Mouse (Mus musculus) hindbrain, postnatal 0 days (tissue): ENCODE data around the gene Grid1. TPM values are rescaled to one million over a fixed set of nuclear protein-coding genes. Genes with fewer than 3 reads are reported as not detected.
A peak's percentile ranks its signal among the peaks of the same experiment; 100 is the strongest.

ENCODE experiments used
- ATAC-seq: fragments of 200-750 bp; cut with Nextera tagmentation; 2 replicates; pipeline ENCODE4 v1.8.0; 2017; ENCODE audit warnings: mild to moderate bottlenecking, moderate TSS enrichment, moderate library complexity
- DNase-seq: peaks from one replicate; pipeline ENCODE4 v3.0.0-alpha.2; 2015; ENCODE audit warnings: low spot score
- H3K27ac ChIP-seq: fragments of 300-500 bp; sonication (generic); 2 replicates; pipeline ENCODE4 v1.5.1; 2014; ENCODE audit warnings: mild to moderate bottlenecking
- H3K27me3 ChIP-seq: fragments of 300-500 bp; sonication (generic); 2 replicates; pipeline ENCODE4 v1.6.1; 2014; ENCODE audit warnings: low read length, mixed read lengths; ENCODE audit not compliant: insufficient read depth
- H3K36me3 ChIP-seq: fragments of 300-500 bp; sonication (generic); 2 replicates; pipeline ENCODE4 v1.6.1; 2014; ENCODE audit warnings: low read length, mixed read lengths; ENCODE audit not compliant: insufficient read depth
- H3K4me1 ChIP-seq: fragments of 300-500 bp; sonication (generic); 2 replicates; pipeline ENCODE4 v1.6.1; 2014; ENCODE audit warnings: antibody characterized with exemption, low read length, mixed read lengths; ENCODE audit not compliant: insufficient read depth
- H3K4me2 ChIP-seq: fragments of 300-500 bp; sonication (generic); 2 replicates; pipeline ENCODE4 v1.6.1; 2014; ENCODE audit warnings: low read depth, mild to moderate bottlenecking, low read length, moderate library complexity, mixed read lengths
- H3K4me3 ChIP-seq: fragments of 300-500 bp; sonication (generic); 2 replicates; pipeline ENCODE4 v1.5.1; 2014; ENCODE audit warnings: low read length
- H3K9ac ChIP-seq: fragments of 300-500 bp; sonication (generic); replicated peaks from 2 replicates; pipeline ENCODE4 v1.6.1; 2014; ENCODE audit warnings: mild to moderate bottlenecking, low read length, moderate library complexity, mixed read lengths
- H3K9me3 ChIP-seq: fragments of 300-500 bp; sonication (generic); 2 replicates; pipeline ENCODE4 v1.6.1; 2016; ENCODE audit warnings: low read length, mixed read lengths
- CTCF ChIP-seq: IDR thresholded peaks from 2 replicates; pipeline ENCODE4 v1.5.1; 2016; ENCODE audit warnings: antibody characterized with exemption, control low read depth, low read depth
- WGBS: fragments of 180-500 bp; shearing (Covaris S2); extraction: QIAGEN DNeasy Blood & Tissue Kit; methylation state at CpG from one replicate; pipeline ENCODE4 v1.1.7; 2014; 5-methylcytosine and 5-hydroxymethylcytosine counted together
- polyA plus RNA-seq: library from polyadenylated mRNA; unstranded; fragments of >200 nt; fragmentation: Nextera tagmentation; extraction: Ambion mirVana; gene quantifications from 2 replicates; pipeline ENCODE4 v1.2.1, GENCODE M21; 2015
- total RNA-seq: library from RNA; depleted of rRNA; stranded (reverse); fragments of >200 nt; gene quantifications from 2 replicates; pipeline ENCODE4 v1.2.3, GENCODE M21; 2014

Gene Grid1
- total and polyA plus RNA-seq, 2 experiments from 2014 or later, result 8.6 to 33.7 TPM

- Histone ChIP-seq H3K4me3 (no peak overlapping the region), H3K9me3 (no peaks in the 10 kb centered on the region), H3K4me1 (no peaks in the 10 kb centered on the region; the same call in 1 of the 2 replicates), H3K36me3 (no peaks in the 10 kb centered on the region), H3K27ac (peak overlapping the region; percentile 49; the same call in 1 of the 2 replicates), H3K9ac (no peak overlapping the region), H3K27me3 (no peaks in the 10 kb centered on the region), H3K4me2 (no peak overlapping the region)
- 15% methylated on average over 3 of the region's 3 CpGs for WGBS
- DNase-seq (peak; percentile 75), ATAC-seq (peak; percentile 71)
- no peak for TF ChIP-seq CTCF
Measured at GRCm38 (mm10) chr14:34825902-34826301, 6.0 kb downstream of the Grid1 start.

- Histone ChIP-seq H3K4me3 (no peak overlapping the region), H3K9ac (no peak overlapping the region), H3K27me3 (no peaks in the 10 kb centered on the region), H3K4me1 (no peaks in the 10 kb centered on the region), H3K36me3 (no peaks in the 10 kb centered on the region), H3K27ac (no peak overlapping the region), H3K9me3 (no peaks in the 10 kb centered on the region), H3K4me2 (no peak overlapping the region)
- TF ChIP-seq CTCF, result no peak
- 75% methylated on average over 6 of the region's 6 CpGs for WGBS
- ATAC-seq, result no peak
- DNase-seq, result no peak
Measured at GRCm38 (mm10) chr14:34829831-34830230, 9.9 kb downstream of the Grid1 start.

- WGBS, result 72% methylated on average over 3 of the region's 3 CpGs
- Histone ChIP-seq H3K9ac (no peak overlapping the region), H3K4me3 (no peak overlapping the region), H3K4me2 (no peak overlapping the region), H3K36me3 (no peaks in the 10 kb centered on the region), H3K27me3 (no peaks in the 10 kb centered on the region), H3K4me1 (no peaks in the 10 kb centered on the region), H3K27ac (no peak overlapping the region), H3K9me3 (no peaks in the 10 kb centered on the region)
- DNase-seq, result peak; percentile 30
- peak; percentile 34; the same call in 1 of the 2 replicates for ATAC-seq
- no peak for TF ChIP-seq CTCF
Measured at GRCm38 (mm10) chr14:34837145-34837544, 17.2 kb downstream of the Grid1 start.

GRCm38 (mm10) chr14:34838999-34839398 lies 19.1 kb downstream of the Grid1 start:
- WGBS, result 73% methylated on average over 6 of the region's 6 CpGs

GRCm38 (mm10) chr14:34839898-34840297 lies 20.0 kb downstream of the Grid1 start:
- Histone ChIP-seq H3K36me3 (no peaks in the 10 kb centered on the region), H3K9ac (no peak overlapping the region), H3K4me3 (no peak overlapping the region), H3K4me1 (no peaks in the 10 kb centered on the region), H3K9me3 (no peaks in the 10 kb centered on the region), H3K4me2 (no peak overlapping the region), H3K27ac (no peak overlapping the region), H3K27me3 (no peaks in the 10 kb centered on the region)
- TF ChIP-seq CTCF, result no peak
- no peak for DNase-seq
- ATAC-seq, result no peak
- WGBS, result 77% methylated on average over 4 of the region's 4 CpGs

More at GRCm38 (mm10) chr14:34838999-34839398, 19.1 kb downstream of the Grid1 start:
- Histone ChIP-seq H3K4me3 (no peak overlapping the region), H3K36me3 (no peaks in the 10 kb centered on the region), H3K9me3 (no peaks in the 10 kb centered on the region), H3K27me3 (no peaks in the 10 kb centered on the region), H3K4me1 (no peaks in the 10 kb centered on the region), H3K9ac (no peak overlapping the region), H3K27ac (no peak overlapping the region), H3K4me2 (no peak overlapping the region)
- TF ChIP-seq CTCF, result peak; percentile 9; the same call in 1 of the 2 replicates
- ATAC-seq (no peak), DNase-seq (no peak)

- Histone ChIP-seq H3K27me3 (no peaks in the 10 kb centered on the region), H3K27ac (no peak overlapping the region), H3K9ac (no peak overlapping the region), H3K9me3 (no peaks in the 10 kb centered on the region), H3K4me3 (no peak overlapping the region), H3K4me2 (no peak overlapping the region), H3K4me1 (no peaks in the 10 kb centered on the region), H3K36me3 (no peaks in the 10 kb centered on the region)
- 75% methylated on average over 5 of the region's 5 CpGs for WGBS
- DNase-seq, result no peak
- ATAC-seq, result no peak
- no peak for TF ChIP-seq CTCF
Measured at GRCm38 (mm10) chr14:34843579-34843978, 23.7 kb downstream of the Grid1 start.

- no peak overlapping the region for H3K27ac ChIP-seq
- DNase-seq (peak; percentile 39), ATAC-seq (0 out of 2 replicates have a peak, but pooled peaks have one; percentile 22)
- H3K9ac ChIP-seq, result no peak overlapping the region
- H3K4me1 ChIP-seq, result no peaks in the 10 kb centered on the region
- no peak for TF ChIP-seq CTCF
- H3K27me3 ChIP-seq, result no peaks in the 10 kb centered on the region
- no peaks in the 10 kb centered on the region for H3K36me3 ChIP-seq
- H3K4me3 ChIP-seq, result no peak overlapping the region
- no peak overlapping the region for H3K4me2 ChIP-seq
- 61% methylated on average over 3 of the region's 3 CpGs for WGBS
- H3K9me3 ChIP-seq, result no peaks in the 10 kb centered on the region
Measured at GRCm38 (mm10) chr14:34844166-34844565, 24.3 kb downstream of the Grid1 start.
